Mouse (Mus musculus) stomach, embryonic 16.5 days (tissue): ENCODE measurements around the gene Pet100. TPM values are rescaled to one million over a fixed set of nuclear protein-coding genes. Genes with fewer than 3 reads are reported as not detected.

ENCODE experiments used
- ATAC-seq: fragments of 200-750 bp; cut with Nextera tagmentation; 2 replicates; pipeline ENCODE4 v1.8.0; 2017; ENCODE audit warnings: moderate number of reproducible peaks, moderate TSS enrichment; ENCODE audit not compliant: insufficient read depth, low FRiP score
- H3K27ac ChIP-seq: fragments of 300-500 bp; sonication (generic); 2 replicates; pipeline ENCODE4 v1.5.1; 2014; ENCODE audit warnings: low read length
- H3K27me3 ChIP-seq: fragments of 300-500 bp; sonication (generic); 2 replicates; pipeline ENCODE4 v1.6.1; 2014; ENCODE audit warnings: low read length, control low read depth, mixed read lengths; ENCODE audit not compliant: control insufficient read depth, insufficient read depth
- H3K36me3 ChIP-seq: fragments of 300-500 bp; sonication (generic); 2 replicates; pipeline ENCODE4 v1.6.1; 2014; ENCODE audit warnings: low read length; ENCODE audit not compliant: control insufficient read depth, insufficient read depth
- H3K4me1 ChIP-seq: fragments of 300-500 bp; sonication (generic); 2 replicates; pipeline ENCODE4 v1.6.1; 2014; ENCODE audit warnings: low read length, control low read depth, mixed read lengths; ENCODE audit not compliant: control insufficient read depth, insufficient read depth
- H3K4me2 ChIP-seq: fragments of 300-500 bp; sonication (generic); 2 replicates; pipeline ENCODE4 v1.6.1; 2014; ENCODE audit warnings: low read depth, low read length, mixed read lengths
- H3K4me3 ChIP-seq: fragments of 300-500 bp; sonication (generic); replicated peaks from 2 replicates; pipeline ENCODE4 v1.5.1; 2014; ENCODE audit warnings: mild to moderate bottlenecking, low read length
- H3K9ac ChIP-seq: fragments of 300-500 bp; sonication (generic); 2 replicates; pipeline ENCODE4 v1.6.1; 2014; ENCODE audit warnings: low read length
- H3K9me3 ChIP-seq: fragments of 300-500 bp; sonication (generic); replicated peaks from 2 replicates; pipeline ENCODE4 v1.6.1; 2016; ENCODE audit warnings: low read length, control low read depth; ENCODE audit not compliant: control insufficient read depth
- WGBS: fragments of 180-500 bp; shearing (Covaris S2); extraction: QIAGEN DNeasy Blood & Tissue Kit; methylation state at CpG from one replicate; pipeline ENCODE4 v1.1.7; 2014; 5-methylcytosine and 5-hydroxymethylcytosine counted together
- polyA plus RNA-seq: library from polyadenylated mRNA; unstranded; fragments of >200 nt; fragmentation: Nextera tagmentation; extraction: Ambion mirVana; gene quantifications from 2 replicates; pipeline ENCODE4 v1.2.1, GENCODE M21; 2015

Gene Pet100
- polyA plus RNA-seq, 1 experiment from 2014 or later: 106 TPM

GRCm38 (mm10) chr8:3645804-3646203 lies 24.5 kb downstream of the Pet100 start:
- Histone ChIP-seq H3K9ac (no peak overlapping the region), H3K4me1 (no peaks in the 10 kb centered on the region), H3K4me3 (no peak overlapping the region), H3K27ac (no peak overlapping the region), H3K27me3 (no peaks in the 10 kb centered on the region), H3K9me3 (no peaks in the 10 kb centered on the region), H3K36me3 (no peaks in the 10 kb centered on the region), H3K4me2 (no peak overlapping the region)
- WGBS: 20% methylated on average over 5 of the region's 5 CpGs
- ATAC-seq: peak; percentile 67; the same call in 1 of the 2 replicates

GRCm38 (mm10) chr8:3646824-3647531 lies 25.6 kb downstream of the Pet100 start:
- H3K27ac ChIP-seq: no peak overlapping the region

GRCm38 (mm10) chr8:3647561-3647960 lies 26.2 kb downstream of the Pet100 start:
- no peak for ATAC-seq
- H3K27ac ChIP-seq: no peak overlapping the region; the same call in 1 of the 2 replicates
- WGBS: 63% methylated on average over 4 of the region's 4 CpGs

More at GRCm38 (mm10) chr8:3646824-3647531, 25.6 kb downstream of the Pet100 start:
- 79% methylated on average over 6 of the region's 6 CpGs for WGBS
- no peak for ATAC-seq
- Histone ChIP-seq H3K9me3 (no peaks in the 10 kb centered on the region), H3K4me1 (no peaks in the 10 kb centered on the region), H3K9ac (no peak overlapping the region), H3K27me3 (no peaks in the 10 kb centered on the region), H3K4me3 (no peak overlapping the region), H3K36me3 (no peaks in the 10 kb centered on the region), H3K4me2 (no peak overlapping the region)

GRCm38 (mm10) chr8:3648268-3648667 lies 26.9 kb downstream of the Pet100 start:
- no peaks in the 10 kb centered on the region for H3K4me1 ChIP-seq
- no peak overlapping the region for H3K9ac ChIP-seq
- H3K4me3 ChIP-seq: no peak overlapping the region
- H3K9me3 ChIP-seq: no peaks in the 10 kb centered on the region
- 54% methylated on average over 2 of the region's 2 CpGs for WGBS
- no peak overlapping the region for H3K4me2 ChIP-seq
- no peak for ATAC-seq
- H3K27ac ChIP-seq: no peak overlapping the region
- no peaks in the 10 kb centered on the region for H3K36me3 ChIP-seq
- H3K27me3 ChIP-seq: no peaks in the 10 kb centered on the region

More at GRCm38 (mm10) chr8:3647561-3647960, 26.2 kb downstream of the Pet100 start:
- H3K4me1 ChIP-seq: no peaks in the 10 kb centered on the region
- H3K27me3 ChIP-seq: no peaks in the 10 kb centered on the region
- H3K36me3 ChIP-seq: no peaks in the 10 kb centered on the region
- no peak overlapping the region for H3K4me2 ChIP-seq
- no peak overlapping the region for H3K9ac ChIP-seq
- no peaks in the 10 kb centered on the region for H3K9me3 ChIP-seq
- no peak overlapping the region for H3K4me3 ChIP-seq

GRCm38 (mm10) chr8:3648990-3649389 lies 27.6 kb downstream of the Pet100 start:
- Histone ChIP-seq H3K4me2 (no peak overlapping the region), H3K4me3 (no peak overlapping the region), H3K27me3 (no peaks in the 10 kb centered on the region), H3K4me1 (no peaks in the 10 kb centered on the region), H3K27ac (no peak overlapping the region), H3K36me3 (no peaks in the 10 kb centered on the region), H3K9ac (no peak overlapping the region), H3K9me3 (no peaks in the 10 kb centered on the region)
- WGBS: 47% methylated on average over 1 of the region's 1 CpGs
- no peak for ATAC-seq

- Histone ChIP-seq H3K27me3 (no peaks in the 10 kb centered on the region), H3K4me1 (no peaks in the 10 kb centered on the region), H3K27ac (no peak overlapping the region), H3K4me3 (no peak overlapping the region), H3K4me2 (no peak overlapping the region), H3K9me3 (no peaks in the 10 kb centered on the region), H3K36me3 (no peaks in the 10 kb centered on the region), H3K9ac (no peak overlapping the region)
- no peak for ATAC-seq
- WGBS: 64% methylated on average over 3 of the region's 3 CpGs
These were observed 31.5 kb downstream of the Pet100 start for GRCm38 (mm10) chr8:3652845-3653244.

- WGBS: 66% methylated on average over 11 of the region's 11 CpGs
- no peak for ATAC-seq
These were observed 33.6 kb downstream of the Pet100 start for GRCm38 (mm10) chr8:3654726-3655508.

GRCm38 (mm10) chr8:3655526-3655925 lies 34.2 kb downstream of the Pet100 start, which contains the start of gene Retn:
TSS of gene Retn (plus strand) at chr8:3655770.
- H3K4me3 ChIP-seq: no peak within 1 kb of the TSS
- H3K27me3 ChIP-seq: no peaks in the 10 kb centered on the region
- H3K36me3 ChIP-seq: no peaks in the 10 kb centered on the region
- no peaks in the 10 kb centered on the region for H3K9me3 ChIP-seq
- H3K4me2 ChIP-seq: no peak within 1 kb of the TSS
- no peak for ATAC-seq
- H3K4me1 ChIP-seq: no peaks in the 10 kb centered on the region
- no peak within 1 kb of the TSS for H3K9ac ChIP-seq
- 52% methylated on average over 3 of the region's 3 CpGs for WGBS
- H3K27ac ChIP-seq: no peak within 1 kb of the TSS

More at GRCm38 (mm10) chr8:3654726-3655508, 33.6 kb downstream of the Pet100 start:
- no peaks in the 10 kb centered on the region for H3K36me3 ChIP-seq
- H3K9ac ChIP-seq: no peak overlapping the region
- no peaks in the 10 kb centered on the region for H3K4me1 ChIP-seq
- no peaks in the 10 kb centered on the region for H3K9me3 ChIP-seq
- H3K4me2 ChIP-seq: no peak overlapping the region
- H3K27ac ChIP-seq: no peak overlapping the region
- H3K4me3 ChIP-seq: no peak overlapping the region
- no peaks in the 10 kb centered on the region for H3K27me3 ChIP-seq

GRCm38 (mm10) chr8:3656725-3657381 lies 35.5 kb downstream of the Pet100 start:
- no peak overlapping the region for H3K9ac ChIP-seq
- no peaks in the 10 kb centered on the region for H3K27me3 ChIP-seq
- no peaks in the 10 kb centered on the region for H3K9me3 ChIP-seq
- H3K4me1 ChIP-seq: no peaks in the 10 kb centered on the region
- no peak for ATAC-seq
- no peak overlapping the region for H3K27ac ChIP-seq
- H3K4me3 ChIP-seq: no peak overlapping the region
- no peak overlapping the region for H3K4me2 ChIP-seq
- H3K36me3 ChIP-seq: no peaks in the 10 kb centered on the region
- WGBS: 16% methylated on average over 7 of the region's 7 CpGs
